Mouse (Mus musculus) cerebellum, adult 8-10 months (tissue): Measurements from ENCODE around the gene Tsnax.

Experiments used
- DNase-seq: peaks from one replicate; pipeline ENCODE4 v3.0.0; 2022

The Tsnax gene

DNA sequence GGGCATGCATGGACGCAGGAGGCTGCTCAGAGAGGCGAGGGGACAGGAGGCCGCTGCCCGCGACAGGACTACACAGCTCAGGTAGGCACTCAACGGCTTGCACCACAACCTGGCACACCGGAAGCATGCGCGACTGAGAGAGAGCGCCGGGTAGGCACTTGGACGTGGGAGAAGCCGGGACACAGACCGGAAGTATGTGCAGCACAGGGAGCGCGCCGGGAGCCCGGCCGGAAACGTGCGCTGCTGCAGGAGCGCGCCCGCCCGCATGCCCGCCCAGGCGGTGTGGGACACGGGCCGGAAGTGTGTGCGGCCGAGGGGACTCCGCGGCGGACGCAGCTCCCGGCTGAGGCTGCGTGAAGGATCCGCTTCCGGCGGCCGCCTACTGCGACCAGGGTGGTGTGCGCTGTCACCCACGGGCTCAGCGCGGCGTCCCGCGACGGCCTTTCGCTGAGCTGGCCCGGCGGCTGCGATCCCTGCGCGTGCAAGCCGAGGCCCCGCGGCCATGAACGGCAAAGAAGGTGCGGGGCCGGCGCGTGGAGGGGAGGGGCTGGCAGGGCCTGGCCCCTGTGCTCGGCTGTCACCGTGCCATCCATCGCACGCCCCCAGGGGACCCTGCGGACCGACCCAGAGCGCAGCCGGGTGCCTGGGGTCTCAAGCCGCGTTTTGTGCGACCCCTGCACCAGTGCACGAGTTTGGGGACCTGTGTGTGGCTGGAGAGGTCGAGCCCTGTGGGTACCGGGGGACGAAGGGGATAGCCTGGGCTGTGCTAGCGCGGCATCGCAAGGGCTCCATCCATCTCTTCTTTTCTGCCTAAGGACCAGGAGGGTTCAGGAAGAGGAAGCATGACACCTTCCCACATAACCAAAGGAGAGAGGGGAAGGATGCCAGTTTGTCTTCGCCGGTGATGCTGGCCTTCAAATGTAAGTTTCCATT is at the start of gene Tsnax:
Gene Tsnax, plus strand, starts transcription at position 303 of the 933 bp plus-strand sequence.
- peak; percentile 87 for DNase-seq

GRCm38 (mm10) chr8:124963246-124963645 is 49.6 kb upstream of the Tsnax start:
- no peak for DNase-seq

DNA sequence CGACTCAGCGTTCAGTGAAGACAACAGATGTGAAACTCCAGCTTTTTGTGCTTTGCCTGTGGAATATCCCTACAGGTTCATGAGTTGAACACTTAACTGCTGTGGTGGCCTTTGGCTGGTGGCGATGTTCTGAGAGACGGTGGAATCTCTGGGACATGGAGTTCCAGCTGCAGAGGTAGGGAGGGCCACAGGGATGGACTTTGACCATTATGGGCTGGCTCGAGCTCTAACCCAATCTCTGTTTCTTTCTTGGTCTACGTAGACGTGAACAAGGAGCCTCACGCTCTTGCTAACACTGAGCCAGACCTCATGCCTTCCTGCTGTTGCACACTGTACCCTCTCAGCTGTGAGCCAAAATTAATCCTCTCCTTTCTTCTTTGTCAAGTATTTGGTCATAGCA is 47.8 kb upstream of the Tsnax start:
- DNase-seq = no peak

- no peak for DNase-seq
Observed at GRCm38 (mm10) chr8:124970312-124970933, 42.4 kb upstream of the Tsnax start.

- no peak for DNase-seq
Observed at GRCm38 (mm10) chr8:124973221-124973620, 39.6 kb upstream of the Tsnax start.

GRCm38 (mm10) chr8:124974254-124974653 is 38.5 kb upstream of the Tsnax start:
- no peak for DNase-seq

DNA sequence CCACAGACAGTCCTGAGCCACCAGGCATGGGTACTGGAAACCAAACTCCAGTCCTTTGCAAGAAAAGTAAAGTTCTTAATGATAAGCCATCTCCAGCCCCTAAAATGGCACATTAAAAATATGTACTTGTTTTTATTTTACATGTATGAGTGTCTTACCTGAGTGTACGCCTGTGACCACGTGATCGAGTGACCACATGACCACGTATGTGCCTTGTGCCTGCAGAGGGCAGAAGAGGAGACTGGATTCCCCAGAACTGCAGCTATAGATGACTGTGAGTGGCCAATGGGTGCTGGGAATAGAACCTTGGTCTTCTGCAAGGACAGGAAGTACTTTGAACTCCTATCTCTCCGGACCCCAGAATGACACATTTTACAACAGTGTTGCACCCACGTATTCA is 36.6 kb upstream of the Tsnax start:
- no peak for DNase-seq

DNA sequence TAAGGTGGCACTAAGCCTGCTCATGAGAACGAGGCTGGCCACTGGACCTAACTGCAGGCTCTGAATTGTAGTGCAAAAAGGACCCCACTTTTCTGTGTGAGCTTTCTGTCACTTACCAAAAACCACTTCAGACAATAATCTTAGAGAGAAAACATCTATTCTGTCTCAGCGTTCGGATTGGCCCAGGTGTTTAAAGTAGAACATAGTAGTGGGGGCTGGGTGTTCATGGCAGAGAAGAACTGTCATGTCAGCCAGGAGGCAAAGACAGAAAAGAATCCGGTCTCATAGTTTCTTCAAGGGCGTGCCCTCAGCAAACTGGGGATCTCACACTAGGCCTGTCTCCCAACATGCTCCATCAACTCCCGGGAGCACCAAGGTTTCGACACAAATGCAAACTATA is 34.8 kb upstream of the Tsnax start:
- no peak for DNase-seq

GRCm38 (mm10) chr8:124980036-124980435 is 32.8 kb upstream of the Tsnax start:
- no peak for DNase-seq

DNA sequence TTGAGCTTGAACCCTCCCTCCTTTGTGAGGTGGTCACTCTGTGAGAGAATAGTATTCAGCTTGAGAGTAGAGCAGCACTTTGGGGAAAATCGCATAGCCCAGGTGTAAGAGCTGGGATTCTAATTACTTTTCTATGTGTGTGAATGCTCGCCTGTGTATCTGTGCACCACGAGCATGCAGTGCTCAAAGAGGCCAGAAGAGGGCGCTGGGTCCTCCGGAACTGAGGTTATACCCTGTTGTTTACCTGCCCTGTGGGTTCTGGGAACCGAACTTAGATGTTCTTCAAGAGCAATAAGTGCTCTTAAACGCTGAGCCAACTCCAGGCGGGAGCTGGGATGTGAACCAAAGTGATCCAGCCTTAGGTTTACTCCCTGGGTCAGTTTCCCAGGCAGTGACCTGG is 32.0 kb upstream of the Tsnax start:
- no peak for DNase-seq

DNA sequence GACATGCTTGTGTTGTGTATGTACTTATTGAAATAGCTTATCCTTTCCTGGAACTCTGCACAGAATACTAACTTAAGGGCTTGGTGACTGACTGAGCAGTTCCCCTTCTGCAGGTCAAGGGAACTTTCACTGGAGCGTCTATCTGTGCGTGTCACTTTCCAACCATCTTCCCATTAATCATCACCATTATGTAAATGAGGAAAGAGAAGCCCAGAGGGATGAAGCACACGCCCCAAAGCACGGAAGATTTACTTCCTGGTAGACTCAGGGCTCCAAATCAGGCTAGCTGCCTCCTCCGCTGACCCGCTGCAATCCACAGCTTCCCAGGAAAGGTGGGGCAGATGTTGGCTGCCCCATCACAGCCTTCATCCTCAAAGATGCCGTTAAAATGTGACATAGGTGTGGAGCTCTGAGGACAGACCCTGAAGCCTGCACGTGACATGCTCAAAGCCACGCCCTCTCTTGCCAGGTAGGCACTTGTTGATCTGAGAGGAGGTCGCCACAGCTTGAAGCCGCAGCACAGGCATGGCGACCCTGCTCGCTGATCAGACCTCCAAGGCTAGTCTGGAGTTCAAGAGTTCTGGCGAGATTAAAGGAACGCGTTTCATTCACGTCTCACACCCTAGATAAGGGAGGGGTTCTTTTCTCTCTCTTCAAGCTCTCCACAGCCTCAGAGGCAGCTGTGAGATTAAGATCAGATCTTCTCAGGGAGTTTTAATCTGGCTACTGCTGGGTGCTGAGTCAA is 21.7 kb upstream of the Tsnax start:
- DNase-seq = no peak

- no peak for DNase-seq
Observed at GRCm38 (mm10) chr8:124991668-124991926, 21.2 kb upstream of the Tsnax start.

- no peak for DNase-seq
Observed at GRCm38 (mm10) chr8:124995776-124996175, 17.0 kb upstream of the Tsnax start.

DNA sequence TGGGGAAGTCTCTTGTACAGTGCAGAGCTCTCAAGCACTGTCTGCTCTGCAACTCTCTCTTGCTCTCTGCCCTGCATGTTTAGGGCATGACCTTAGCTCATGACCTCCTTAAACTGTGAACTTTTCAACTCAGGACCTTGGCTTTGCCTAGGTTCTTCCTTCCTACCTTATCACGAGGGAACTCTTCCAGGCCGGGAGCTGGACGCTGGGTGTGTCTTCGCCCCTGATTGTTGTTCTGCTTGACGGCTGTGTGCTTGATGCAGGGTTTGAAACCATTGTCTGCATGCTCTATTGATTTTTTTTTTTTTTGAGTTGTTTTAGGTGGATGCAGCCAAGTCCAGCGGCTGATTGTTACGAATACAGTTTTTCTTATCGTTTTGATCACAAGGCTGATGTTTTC is 11.3 kb downstream of the Tsnax start:
- DNase-seq = no peak

- DNase-seq = no peak
Observed at GRCm38 (mm10) chr8:125027211-125027610, 14.4 kb downstream of the Tsnax start.

- DNase-seq = no peak
Observed at GRCm38 (mm10) chr8:125028841-125029240, 16.0 kb downstream of the Tsnax start.

- no peak for DNase-seq
Observed at GRCm38 (mm10) chr8:125031276-125031675, 18.5 kb downstream of the Tsnax start.

DNA sequence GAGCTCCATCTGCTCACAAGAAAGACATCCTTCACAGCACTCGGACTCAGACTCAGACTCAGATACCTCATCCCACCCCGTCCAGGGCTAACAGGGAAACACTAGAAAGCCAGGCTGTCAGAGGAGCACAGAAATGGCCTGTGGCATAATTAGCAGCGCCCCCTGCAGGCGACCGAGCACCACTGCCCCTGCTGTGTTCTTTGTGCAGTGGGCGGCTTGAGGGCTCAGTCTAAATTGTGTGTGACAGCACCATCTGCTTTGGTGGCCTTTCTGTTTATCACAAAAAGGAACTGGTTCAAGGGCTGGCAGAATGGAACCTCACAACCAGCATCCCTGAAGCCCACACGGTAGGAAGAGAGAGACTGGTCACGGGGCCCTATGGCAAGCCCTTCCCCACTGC is 21.9 kb downstream of the Tsnax start:
- DNase-seq = peak; percentile 82

DNA sequence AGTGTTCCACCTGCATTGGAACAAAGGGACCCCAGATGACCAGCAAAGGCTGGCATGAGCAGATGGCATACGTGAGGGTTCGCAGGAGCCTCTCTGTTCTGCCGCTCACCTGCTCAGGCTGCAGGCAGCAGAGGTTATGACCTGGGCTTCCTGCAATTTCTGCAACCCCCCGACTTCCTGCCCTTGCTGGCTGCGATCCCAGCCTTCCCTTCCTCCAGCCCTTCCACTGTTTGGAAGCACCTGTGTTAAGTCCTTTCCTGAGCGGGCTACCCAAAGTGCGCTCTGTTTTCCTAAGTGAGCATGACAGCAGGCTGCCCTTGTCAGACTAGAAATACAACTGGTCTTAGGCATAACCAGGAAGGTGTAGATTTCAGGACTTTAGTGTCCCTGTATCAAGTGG is 24.3 kb downstream of the Tsnax start:
- DNase-seq = no peak

DNA sequence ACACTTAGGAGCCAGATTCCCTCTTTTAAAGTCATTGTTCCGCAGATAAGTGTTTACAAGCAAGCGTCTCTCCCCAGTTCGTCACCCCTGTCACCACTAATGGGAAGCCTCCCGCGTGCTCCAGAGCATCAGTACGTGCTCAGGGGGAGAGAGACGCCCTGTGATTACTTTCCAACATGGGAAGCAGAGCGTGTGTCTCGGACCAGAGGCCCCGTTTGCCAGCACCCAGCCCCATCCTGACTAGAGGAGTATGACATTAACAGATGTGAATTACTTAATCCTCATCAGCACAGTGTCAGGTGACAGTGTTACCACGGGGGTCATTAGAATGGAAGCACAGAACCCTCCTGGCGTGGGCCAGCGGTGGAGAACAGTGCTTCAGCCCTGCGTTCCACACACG is 25.9 kb downstream of the Tsnax start:
- DNase-seq = no peak

DNA sequence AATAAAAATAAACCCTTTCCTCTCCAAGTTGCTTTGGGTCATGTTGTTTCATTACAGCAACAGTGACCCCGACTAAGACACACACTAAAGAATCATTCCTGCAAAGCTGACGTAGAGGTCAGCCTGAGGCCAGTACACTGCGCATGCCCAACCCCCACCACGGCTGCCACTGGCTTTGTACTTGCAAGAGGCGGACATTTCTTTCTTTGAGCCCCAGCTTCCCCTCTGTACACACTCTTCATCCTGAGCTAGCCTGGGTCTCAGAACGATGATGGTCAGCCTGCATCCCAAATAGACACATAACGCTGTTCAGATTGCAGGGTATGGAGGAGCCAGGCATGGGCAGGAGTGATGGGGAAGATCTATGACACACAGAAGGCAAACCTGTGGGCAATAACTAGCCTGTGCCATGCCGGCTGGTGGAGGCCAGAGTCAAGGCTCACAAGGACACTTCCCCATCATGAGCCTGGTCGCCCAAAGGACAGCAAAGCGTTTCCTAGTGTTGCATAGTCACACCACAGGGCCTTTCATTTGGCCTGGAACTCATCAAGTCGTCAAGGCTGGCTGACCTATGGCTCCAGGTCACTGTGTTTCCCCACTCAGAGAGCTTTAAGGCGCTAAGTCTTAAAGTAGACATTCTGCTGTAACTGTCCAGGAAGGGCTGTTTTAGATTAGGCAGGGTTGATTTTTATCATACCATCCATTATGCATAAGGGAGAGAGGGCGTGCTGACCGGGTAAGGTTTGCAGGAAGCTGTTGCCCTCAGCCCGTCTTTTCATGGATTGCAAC is 28.0 kb downstream of the Tsnax start:
- DNase-seq = no peak

DNA sequence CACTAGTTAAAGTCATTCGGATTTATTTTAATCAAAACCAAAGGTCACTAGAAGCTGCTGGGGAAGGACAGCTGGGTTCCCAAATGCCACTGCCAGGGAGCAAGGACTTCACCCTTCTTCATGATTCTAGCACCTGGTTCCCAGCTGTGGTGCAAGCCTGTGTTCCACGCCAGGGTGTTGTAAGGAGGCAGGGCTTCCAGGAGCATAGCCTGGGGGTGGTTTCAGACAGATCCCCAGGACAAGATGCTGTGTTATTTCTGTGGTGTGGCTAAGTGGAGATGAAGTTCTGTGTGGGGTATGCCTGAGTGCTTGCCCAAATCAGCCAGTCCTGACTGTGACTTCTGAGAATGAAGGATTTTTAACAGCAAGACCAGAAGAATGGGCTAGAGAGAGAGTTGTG is 28.7 kb downstream of the Tsnax start:
- DNase-seq = no peak

- no peak for DNase-seq
Observed at GRCm38 (mm10) chr8:125043394-125043793, 30.6 kb downstream of the Tsnax start.
